Mouse (Mus musculus) cortical plate, adult 2 months (tissue): ENCODE results near the gene Keap1.

Experiments used
- CTCF ChIP-seq: fragments of 200-500 bp; IDR thresholded peaks from 2 replicates; pipeline ENCODE4 v1.5.1; 2011; ENCODE audit warnings: mild to moderate bottlenecking, control low read depth, low read length; ENCODE audit not compliant: insufficient read depth; ENCODE audit errors: extremely low read depth
- POLR2A ChIP-seq: fragments of 200-500 bp; IDR thresholded peaks from 2 replicates; pipeline ENCODE4 v1.6.1; 2011; ENCODE audit warnings: mild to moderate bottlenecking, low read length, control low read depth; ENCODE audit not compliant: insufficient read depth; ENCODE audit errors: extremely low read depth

- TF ChIP-seq POLR2A (no peak), CTCF (no peak)
Observed at GRCm38 (mm10) chr9:21275727-21276126, 36.6 kb upstream of the Keap1 start.
